Mouse (Mus musculus): Measurements from ENCODE around the gene Nsg2. TPM values are rescaled to one million over a fixed set of nuclear protein-coding genes. Genes with fewer than 3 reads are reported as not detected.

The Nsg2 gene
- polyA plus RNA-seq, 1 experiment from 2014 or later, result 0.69 TPM

DNA sequence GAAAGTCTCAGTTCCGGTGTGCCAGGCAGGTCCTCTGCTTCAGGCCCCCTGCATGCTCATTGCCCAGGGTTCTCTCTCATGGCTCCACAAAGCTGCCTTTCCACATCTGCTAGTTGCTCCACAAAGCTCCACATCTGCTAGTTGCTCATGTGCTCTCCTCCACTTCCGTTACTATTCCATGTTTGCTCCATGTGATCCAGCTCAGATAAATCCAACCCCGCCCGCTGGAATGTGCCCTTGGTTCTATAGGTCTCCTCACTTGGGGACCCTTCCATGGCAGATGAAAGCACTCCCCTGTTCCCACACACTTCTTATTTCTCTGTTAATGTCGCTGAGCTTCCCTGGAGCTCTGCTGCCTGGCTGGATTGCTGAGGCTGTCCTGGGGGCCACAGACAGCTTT is 26.4 kb downstream of the Nsg2 start:
- no peaks in the 10 kb centered on the region for H3K9me3 ChIP-seq (ENCODE audit: control insufficient read depth, low read length)
- WGBS, result 66% methylated on average over 5 of the region's 5 CpGs
- H3K27me3 ChIP-seq (replicated peaks; ENCODE audit: control insufficient read depth, insufficient read depth, low read length), result no peaks in the 10 kb centered on the region
- no peak overlapping the region for H3K27ac ChIP-seq (ENCODE audit: low read depth, low read length)
- no peak overlapping the region for H3K4me3 ChIP-seq (ENCODE audit: low read depth, low read length)
- no peaks in the 10 kb centered on the region for H3K36me3 ChIP-seq (ENCODE audit: control insufficient read depth, insufficient read depth, low read length)
- no peak overlapping the region for H3K4me2 ChIP-seq
- DNase-seq (ENCODE audit: low spot score) (no peak), ATAC-seq (replicated peaks; ENCODE audit: low FRiP score) (no peak)
- H3K4me1 ChIP-seq (replicated peaks; ENCODE audit: control insufficient read depth, insufficient read depth, low read length), result no peaks in the 10 kb centered on the region
- no peak overlapping the region for H3K9ac ChIP-seq (ENCODE audit: low read depth, low read length)

DNA sequence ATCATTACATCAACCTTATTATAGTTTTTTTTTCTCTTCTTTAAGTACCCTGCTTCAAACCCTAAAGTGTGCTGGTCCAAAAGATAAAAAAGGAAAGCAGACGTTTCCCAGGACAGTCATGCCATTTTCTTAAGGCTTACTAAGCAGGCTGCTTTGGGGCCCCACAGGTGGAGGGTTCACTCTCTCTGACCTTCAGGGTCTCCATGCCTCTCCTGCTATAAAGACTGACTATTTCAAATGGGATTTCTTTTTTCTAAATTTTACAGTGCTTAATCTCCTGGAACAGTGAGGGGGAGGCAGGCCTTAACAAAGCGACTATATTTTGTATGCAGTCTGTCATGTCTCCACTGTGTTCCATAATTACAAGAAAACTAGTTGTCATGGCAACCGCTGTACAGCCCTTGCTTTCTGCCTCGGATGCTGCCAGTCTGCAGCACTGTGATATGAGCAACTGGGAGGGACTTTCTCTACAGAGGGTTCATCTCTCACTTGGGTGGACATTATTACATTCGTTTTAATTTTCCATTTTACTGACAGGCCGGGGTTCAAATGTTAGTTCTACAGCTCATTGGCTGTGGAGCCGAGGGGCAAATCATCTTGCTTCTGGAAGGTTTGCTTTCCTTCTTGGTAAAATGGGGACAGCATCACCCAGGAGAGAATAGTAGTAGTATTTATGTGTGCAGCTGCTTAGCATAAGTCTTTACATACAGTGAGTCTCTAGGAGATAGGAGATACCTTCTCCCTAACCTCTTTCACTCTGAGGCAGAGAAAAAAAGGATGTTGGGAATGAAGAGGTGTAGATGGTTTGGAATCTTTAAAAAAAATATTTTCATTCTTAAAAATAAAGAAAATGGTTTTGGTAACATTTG is 27.4 kb downstream of the Nsg2 start:
- Histone ChIP-seq H3K27ac (ENCODE audit: low read depth, low read length) (no peak overlapping the region), H3K9me3 (ENCODE audit: control insufficient read depth, low read length) (no peaks in the 10 kb centered on the region), H3K9ac (ENCODE audit: low read depth, low read length) (no peak overlapping the region), H3K27me3 (replicated peaks; ENCODE audit: control insufficient read depth, insufficient read depth, low read length) (no peaks in the 10 kb centered on the region), H3K36me3 (ENCODE audit: control insufficient read depth, insufficient read depth, low read length) (no peaks in the 10 kb centered on the region), H3K4me2 (no peak overlapping the region), H3K4me1 (replicated peaks; ENCODE audit: control insufficient read depth, insufficient read depth, low read length) (no peaks in the 10 kb centered on the region), H3K4me3 (ENCODE audit: low read depth, low read length) (no peak overlapping the region)
- DNase-seq (ENCODE audit: low spot score) (no peak), ATAC-seq (replicated peaks; ENCODE audit: low FRiP score) (no peak)
- WGBS, result 70% methylated on average over 7 of the region's 7 CpGs

DNA sequence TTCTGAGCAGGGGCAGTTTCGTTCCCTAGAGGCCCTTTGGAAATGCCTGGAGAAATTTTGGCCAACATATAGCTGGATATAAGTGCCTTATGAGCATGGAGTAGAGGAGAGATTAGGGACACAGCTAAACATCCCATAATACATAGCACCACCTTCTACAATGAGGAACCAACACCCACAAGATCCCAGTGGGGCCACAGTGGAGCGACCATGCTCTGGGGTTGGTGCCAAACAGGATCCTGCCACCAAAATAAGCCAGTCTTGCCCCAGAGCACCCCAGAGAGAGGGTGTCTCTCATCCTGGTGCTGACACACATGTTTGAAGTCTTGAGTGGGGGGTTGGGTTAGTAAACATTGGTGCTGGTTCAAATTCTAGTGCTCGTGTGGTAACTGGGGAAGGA is 28.3 kb downstream of the Nsg2 start:
- Histone ChIP-seq H3K4me1 (replicated peaks; ENCODE audit: control insufficient read depth, insufficient read depth, low read length) (no peaks in the 10 kb centered on the region), H3K4me3 (ENCODE audit: low read depth, low read length) (no peak overlapping the region), H3K27me3 (replicated peaks; ENCODE audit: control insufficient read depth, insufficient read depth, low read length) (no peaks in the 10 kb centered on the region), H3K36me3 (ENCODE audit: control insufficient read depth, insufficient read depth, low read length) (no peaks in the 10 kb centered on the region), H3K27ac (ENCODE audit: low read depth, low read length) (no peak overlapping the region), H3K9ac (ENCODE audit: low read depth, low read length) (no peak overlapping the region), H3K9me3 (ENCODE audit: control insufficient read depth, low read length) (no peaks in the 10 kb centered on the region), H3K4me2 (no peak overlapping the region)
- ATAC-seq (replicated peaks; ENCODE audit: low FRiP score), result no peak
- WGBS, result 71% methylated on average over 3 of the region's 3 CpGs
- DNase-seq (ENCODE audit: low spot score), result no peak

DNA sequence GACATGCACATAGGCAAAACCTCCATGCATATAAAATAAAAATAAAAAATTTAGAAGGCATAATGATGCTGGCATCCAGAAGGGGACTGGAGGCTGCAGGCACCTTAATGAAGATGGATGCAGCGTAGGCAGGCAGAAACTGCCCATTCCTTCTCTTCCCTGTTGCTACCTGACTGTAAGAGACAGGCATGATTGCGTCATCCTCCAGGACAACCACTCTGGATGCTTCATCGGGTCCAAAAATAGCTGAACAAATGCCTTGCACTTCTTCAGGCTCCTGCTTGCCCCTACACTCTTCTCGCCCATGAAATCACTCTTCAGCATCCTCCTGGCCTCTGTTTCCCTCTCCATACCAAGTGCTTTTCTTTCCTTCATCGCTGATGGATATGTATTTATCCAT is 29.1 kb downstream of the Nsg2 start:
- ATAC-seq (replicated peaks; ENCODE audit: low FRiP score) (no peak), DNase-seq (ENCODE audit: low spot score) (no peak)
- no peak overlapping the region for H3K27ac ChIP-seq (ENCODE audit: low read depth, low read length)
- no peaks in the 10 kb centered on the region for H3K9me3 ChIP-seq (ENCODE audit: control insufficient read depth, low read length)
- no peak overlapping the region for H3K4me2 ChIP-seq
- H3K9ac ChIP-seq (ENCODE audit: low read depth, low read length), result no peak overlapping the region
- no peak overlapping the region for H3K4me3 ChIP-seq (ENCODE audit: low read depth, low read length)
- 76% methylated on average over 5 of the region's 5 CpGs for WGBS
- no peaks in the 10 kb centered on the region for H3K36me3 ChIP-seq (ENCODE audit: control insufficient read depth, insufficient read depth, low read length)
- no peaks in the 10 kb centered on the region for H3K4me1 ChIP-seq (replicated peaks; ENCODE audit: control insufficient read depth, insufficient read depth, low read length)
- H3K27me3 ChIP-seq (replicated peaks; ENCODE audit: control insufficient read depth, insufficient read depth, low read length), result no peaks in the 10 kb centered on the region

DNA sequence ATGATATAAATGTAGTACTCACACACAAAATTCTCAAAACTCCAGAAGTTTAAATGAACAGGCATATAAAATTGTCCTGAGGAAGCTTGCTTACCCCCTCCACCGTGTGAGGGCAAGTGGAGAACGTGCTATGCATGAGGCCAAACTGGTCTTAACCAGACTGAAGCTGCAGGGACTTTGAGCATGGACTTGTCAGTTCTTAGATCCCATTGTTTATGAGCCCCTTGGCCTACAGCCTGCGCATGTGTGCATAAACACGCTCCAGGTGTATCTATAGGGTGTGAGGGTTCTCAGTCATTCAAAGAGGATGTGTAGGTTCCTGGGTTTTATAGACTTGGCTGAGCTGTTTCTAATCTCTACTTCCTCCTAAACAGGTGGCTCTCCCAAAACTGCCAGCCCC is 31.1 kb downstream of the Nsg2 start:
- Histone ChIP-seq H3K36me3 (ENCODE audit: control insufficient read depth, insufficient read depth, low read length) (no peaks in the 10 kb centered on the region), H3K4me3 (ENCODE audit: low read depth, low read length) (no peak overlapping the region), H3K27ac (ENCODE audit: low read depth, low read length) (no peak overlapping the region), H3K9ac (ENCODE audit: low read depth, low read length) (no peak overlapping the region), H3K27me3 (replicated peaks; ENCODE audit: control insufficient read depth, insufficient read depth, low read length) (no peaks in the 10 kb centered on the region), H3K4me2 (no peak overlapping the region), H3K9me3 (ENCODE audit: control insufficient read depth, low read length) (no peaks in the 10 kb centered on the region), H3K4me1 (replicated peaks; ENCODE audit: control insufficient read depth, insufficient read depth, low read length) (no peaks in the 10 kb centered on the region)
- 76% methylated on average over 4 of the region's 4 CpGs for WGBS
- ATAC-seq (replicated peaks; ENCODE audit: low FRiP score) (no peak), DNase-seq (ENCODE audit: low spot score) (no peak)

DNA sequence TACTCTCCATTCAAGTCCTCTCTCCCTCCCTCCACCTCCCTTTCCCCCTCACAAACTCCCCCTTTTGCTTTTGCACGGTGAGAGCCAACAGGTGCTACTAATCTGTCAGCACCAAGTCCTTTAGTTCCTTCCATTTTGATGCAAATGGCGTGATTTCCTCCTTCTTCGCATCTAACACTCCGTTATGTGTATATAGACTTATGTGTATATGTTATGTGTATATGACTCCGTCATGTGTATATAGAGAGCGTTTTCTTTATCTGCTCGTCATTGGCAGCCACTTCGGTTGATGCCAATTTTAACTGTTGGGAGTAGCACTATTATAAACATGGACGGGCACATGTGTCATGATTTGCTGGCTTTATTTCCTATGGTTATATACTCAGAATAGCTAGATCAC is 31.8 kb downstream of the Nsg2 start:
- Histone ChIP-seq H3K9ac (ENCODE audit: low read depth, low read length) (no peak overlapping the region), H3K27ac (ENCODE audit: low read depth, low read length) (no peak overlapping the region), H3K27me3 (replicated peaks; ENCODE audit: control insufficient read depth, insufficient read depth, low read length) (no peaks in the 10 kb centered on the region), H3K4me1 (replicated peaks; ENCODE audit: control insufficient read depth, insufficient read depth, low read length) (no peaks in the 10 kb centered on the region), H3K4me2 (no peak overlapping the region), H3K36me3 (ENCODE audit: control insufficient read depth, insufficient read depth, low read length) (no peaks in the 10 kb centered on the region), H3K4me3 (ENCODE audit: low read depth, low read length) (no peak overlapping the region), H3K9me3 (ENCODE audit: control insufficient read depth, low read length) (no peaks in the 10 kb centered on the region)
- no peak for DNase-seq (ENCODE audit: low spot score)
- WGBS, result 80% methylated on average over 9 of the region's 9 CpGs
- no peak for ATAC-seq (replicated peaks; ENCODE audit: low FRiP score)

DNA sequence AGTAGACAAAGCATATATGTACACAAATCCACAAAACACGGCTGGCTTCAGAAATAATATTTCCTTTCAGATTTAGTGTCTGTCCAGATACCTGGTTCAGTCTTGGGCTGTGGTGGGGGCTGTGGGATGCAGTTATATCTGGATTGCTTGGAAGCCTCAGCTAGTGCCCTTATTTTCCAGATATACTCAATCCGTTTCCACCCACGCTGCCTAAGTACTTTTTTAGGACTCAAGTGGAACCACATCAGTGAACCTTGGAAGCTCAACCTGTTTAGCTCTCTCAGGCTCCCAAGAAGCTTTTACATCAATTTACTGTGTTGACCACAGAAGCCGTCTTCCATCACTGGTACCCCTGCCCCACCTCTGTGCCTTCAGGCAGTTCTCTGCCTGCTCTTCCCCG is 35.6 kb downstream of the Nsg2 start:
- Histone ChIP-seq H3K4me3 (ENCODE audit: low read depth, low read length) (no peak overlapping the region), H3K36me3 (ENCODE audit: control insufficient read depth, insufficient read depth, low read length) (no peaks in the 10 kb centered on the region), H3K27me3 (replicated peaks; ENCODE audit: control insufficient read depth, insufficient read depth, low read length) (no peaks in the 10 kb centered on the region), H3K27ac (ENCODE audit: low read depth, low read length) (no peak overlapping the region), H3K9me3 (ENCODE audit: control insufficient read depth, low read length) (no peaks in the 10 kb centered on the region), H3K9ac (ENCODE audit: low read depth, low read length) (no peak overlapping the region), H3K4me1 (replicated peaks; ENCODE audit: control insufficient read depth, insufficient read depth, low read length) (no peaks in the 10 kb centered on the region), H3K4me2 (no peak overlapping the region)
- DNase-seq (ENCODE audit: low spot score) (no peak), ATAC-seq (replicated peaks; ENCODE audit: low FRiP score) (no peak)
- 85% methylated on average over 5 of the region's 5 CpGs for WGBS

DNA sequence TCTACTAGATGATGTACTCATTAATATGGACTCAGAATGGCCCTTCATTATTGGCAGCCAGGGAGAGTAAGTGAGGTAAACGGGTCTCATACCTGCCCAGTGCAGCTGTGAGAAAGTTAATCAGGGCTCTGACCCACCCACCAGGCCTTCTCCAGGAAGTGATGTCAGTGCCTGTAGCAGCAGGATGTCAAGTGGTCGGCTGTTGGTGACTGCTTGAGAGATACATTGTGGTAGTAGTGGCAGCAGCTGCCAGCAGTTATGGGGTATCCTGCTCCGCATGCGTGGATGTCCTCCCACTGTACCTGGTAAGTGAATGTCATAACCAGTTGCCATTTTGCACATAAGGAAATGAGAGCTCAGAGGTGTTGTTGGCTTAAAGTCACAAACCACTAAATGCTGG is 39.4 kb downstream of the Nsg2 start:
- Histone ChIP-seq H3K9ac (ENCODE audit: low read depth, low read length) (no peak overlapping the region), H3K27ac (ENCODE audit: low read depth, low read length) (no peak overlapping the region), H3K4me3 (ENCODE audit: low read depth, low read length) (no peak overlapping the region), H3K4me1 (replicated peaks; ENCODE audit: control insufficient read depth, insufficient read depth, low read length) (no peaks in the 10 kb centered on the region), H3K9me3 (ENCODE audit: control insufficient read depth, low read length) (no peaks in the 10 kb centered on the region), H3K27me3 (replicated peaks; ENCODE audit: control insufficient read depth, insufficient read depth, low read length) (no peaks in the 10 kb centered on the region), H3K36me3 (ENCODE audit: control insufficient read depth, insufficient read depth, low read length) (no peaks in the 10 kb centered on the region), H3K4me2 (no peak overlapping the region)
- no peak for DNase-seq (ENCODE audit: low spot score)
- no peak for ATAC-seq (replicated peaks; ENCODE audit: low FRiP score)
- WGBS, result 52% methylated on average over 4 of the region's 4 CpGs

DNA sequence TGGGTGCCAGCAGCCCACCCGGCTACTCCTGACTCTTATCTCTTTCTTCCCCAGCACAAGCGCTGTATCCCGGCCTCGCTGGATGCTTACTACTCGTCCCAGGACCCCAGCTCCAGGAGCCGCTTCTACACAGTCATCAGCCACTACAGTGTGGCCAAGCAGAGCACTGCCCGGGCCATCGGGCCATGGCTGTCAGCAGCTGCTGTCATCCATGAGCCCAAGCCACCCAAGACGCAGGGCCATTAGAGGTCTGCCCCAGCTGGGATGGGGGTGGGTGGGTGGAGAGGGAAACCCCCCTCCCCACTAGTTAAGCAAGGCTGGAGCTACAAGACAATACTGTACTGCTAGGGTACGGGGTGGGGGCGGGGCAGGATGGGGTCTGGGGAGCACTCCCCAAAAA is 57.1 kb downstream of the Nsg2 start:
- no peak overlapping the region for H3K4me2 ChIP-seq
- H3K4me3 ChIP-seq (ENCODE audit: low read depth, low read length), result no peak overlapping the region
- H3K9me3 ChIP-seq (ENCODE audit: control insufficient read depth, low read length), result no peaks in the 10 kb centered on the region
- 86% methylated on average over 11 of the region's 11 CpGs for WGBS
- H3K36me3 ChIP-seq (ENCODE audit: control insufficient read depth, insufficient read depth, low read length), result no peaks in the 10 kb centered on the region
- no peak for ATAC-seq (replicated peaks; ENCODE audit: low FRiP score)
- no peak overlapping the region for H3K9ac ChIP-seq (ENCODE audit: low read depth, low read length)
- no peak overlapping the region for H3K27ac ChIP-seq (ENCODE audit: low read depth, low read length)
- no peaks in the 10 kb centered on the region for H3K27me3 ChIP-seq (replicated peaks; ENCODE audit: control insufficient read depth, insufficient read depth, low read length)
- H3K4me1 ChIP-seq (replicated peaks; ENCODE audit: control insufficient read depth, insufficient read depth, low read length), result no peaks in the 10 kb centered on the region
- DNase-seq (ENCODE audit: low spot score), result no peak
